Mouse (Mus musculus) lung, postnatal 0 days (tissue): Measurements from ENCODE around the gene Ifngr2.

Source experiments
- CTCF ChIP-seq: IDR thresholded peaks from 2 replicates; pipeline ENCODE4 v1.5.1; 2016; ENCODE audit warnings: antibody characterized with exemption, mild to moderate bottlenecking
- EP300 ChIP-seq: IDR thresholded peaks from 2 replicates; pipeline ENCODE4 v1.6.1; 2016; ENCODE audit warnings: antibody characterized with exemption, mild to moderate bottlenecking, control low read depth

- TF ChIP-seq EP300 (no peak), CTCF (no peak)
These were observed 50.8 kb downstream of the Ifngr2 start, which contains the start of gene Tmem50b for GRCm38 (mm10) chr16:91597672-91598010.
